Mouse (Mus musculus) adrenal gland, postnatal 4 days (tissue): ENCODE data around the gene Slc16a6. TPM values are rescaled to one million over a fixed set of nuclear protein-coding genes. Genes with fewer than 3 reads are reported as not detected.

Experiments
- DNase-seq, 2 experiments: peaks; one replicate each; pipeline ENCODE4 v3.0.0; 2021 to 2022; ENCODE audit warnings: low spot score in 2 of 2, mixed read lengths in 2 of 2
- total RNA-seq, 2 experiments: library from RNA; stranded (reverse); gene quantifications; 2 replicates each; pipeline ENCODE4 v1.2.3; 2021

Gene Slc16a6
- total RNA-seq, 2 experiments from 2014 or later: 5.7 to 9.0 TPM

GRCm38 (mm10) chr11:109456261-109456660, 17.1 kb downstream of the Slc16a6 start:
- no peak for DNase-seq

GRCm38 (mm10) chr11:109451169-109451568, 22.2 kb downstream of the Slc16a6 start:
- DNase-seq: no peak

- no peak for DNase-seq
Measured at GRCm38 (mm10) chr11:109445438-109446035, 27.9 kb downstream of the Slc16a6 start.

GRCm38 (mm10) chr11:109444600-109444999, 28.8 kb downstream of the Slc16a6 start:
- no peak for DNase-seq

GRCm38 (mm10) chr11:109443468-109444263, 29.7 kb downstream of the Slc16a6 start:
- DNase-seq: no peak

- no peak for DNase-seq
Measured at GRCm38 (mm10) chr11:109442166-109442730, 31.1 kb downstream of the Slc16a6 start.

GRCm38 (mm10) chr11:109441119-109441518, 32.3 kb downstream of the Slc16a6 start:
- DNase-seq: no peak

GRCm38 (mm10) chr11:109440641-109441040, 32.8 kb downstream of the Slc16a6 start:
- DNase-seq: no peak

- peak; percentile 55 to 61 for DNase-seq
Measured at GRCm38 (mm10) chr11:109439829-109440340, 33.5 kb downstream of the Slc16a6 start.

GRCm38 (mm10) chr11:109439209-109439608, 34.2 kb downstream of the Slc16a6 start:
- DNase-seq: no peak

- DNase-seq: no peak
Measured at GRCm38 (mm10) chr11:109436889-109437288, 36.5 kb downstream of the Slc16a6 start.

- no peak for DNase-seq
Measured at GRCm38 (mm10) chr11:109434233-109434798, 39.1 kb downstream of the Slc16a6 start.

GRCm38 (mm10) chr11:109427353-109427752, 46.0 kb downstream of the Slc16a6 start:
- no peak for DNase-seq

- DNase-seq: no peak
Measured at GRCm38 (mm10) chr11:109426272-109426586, 47.2 kb downstream of the Slc16a6 start.

GRCm38 (mm10) chr11:109425392-109426271, 47.8 kb downstream of the Slc16a6 start, which contains the start of gene Amz2:
Gene Amz2 (plus strand): TSS chr11:109425946.
- DNase-seq: peak; percentile 92 to 99

GRCm38 (mm10) chr11:109423294-109423693, 50.1 kb downstream of the Slc16a6 start:
- no peak for DNase-seq

- DNase-seq: no peak
Measured at GRCm38 (mm10) chr11:109422263-109422662, 51.1 kb downstream of the Slc16a6 start.

- DNase-seq: no peak
Measured at GRCm38 (mm10) chr11:109421205-109421604, 52.2 kb downstream of the Slc16a6 start.

GRCm38 (mm10) chr11:109420567-109420962, 52.8 kb downstream of the Slc16a6 start:
- DNase-seq: no peak

- no peak for DNase-seq
Measured at GRCm38 (mm10) chr11:109419961-109420566, 53.3 kb downstream of the Slc16a6 start.
